Mouse (Mus musculus): ENCODE measurements around the gene Ap1m1. TPM values are rescaled to one million over a fixed set of nuclear protein-coding genes. Genes with fewer than 3 reads are reported as not detected.

Ap1m1 gene
- total RNA-seq (2021): 10 to 100 TPM; 49.4 to 49.6 TPM

DNA sequence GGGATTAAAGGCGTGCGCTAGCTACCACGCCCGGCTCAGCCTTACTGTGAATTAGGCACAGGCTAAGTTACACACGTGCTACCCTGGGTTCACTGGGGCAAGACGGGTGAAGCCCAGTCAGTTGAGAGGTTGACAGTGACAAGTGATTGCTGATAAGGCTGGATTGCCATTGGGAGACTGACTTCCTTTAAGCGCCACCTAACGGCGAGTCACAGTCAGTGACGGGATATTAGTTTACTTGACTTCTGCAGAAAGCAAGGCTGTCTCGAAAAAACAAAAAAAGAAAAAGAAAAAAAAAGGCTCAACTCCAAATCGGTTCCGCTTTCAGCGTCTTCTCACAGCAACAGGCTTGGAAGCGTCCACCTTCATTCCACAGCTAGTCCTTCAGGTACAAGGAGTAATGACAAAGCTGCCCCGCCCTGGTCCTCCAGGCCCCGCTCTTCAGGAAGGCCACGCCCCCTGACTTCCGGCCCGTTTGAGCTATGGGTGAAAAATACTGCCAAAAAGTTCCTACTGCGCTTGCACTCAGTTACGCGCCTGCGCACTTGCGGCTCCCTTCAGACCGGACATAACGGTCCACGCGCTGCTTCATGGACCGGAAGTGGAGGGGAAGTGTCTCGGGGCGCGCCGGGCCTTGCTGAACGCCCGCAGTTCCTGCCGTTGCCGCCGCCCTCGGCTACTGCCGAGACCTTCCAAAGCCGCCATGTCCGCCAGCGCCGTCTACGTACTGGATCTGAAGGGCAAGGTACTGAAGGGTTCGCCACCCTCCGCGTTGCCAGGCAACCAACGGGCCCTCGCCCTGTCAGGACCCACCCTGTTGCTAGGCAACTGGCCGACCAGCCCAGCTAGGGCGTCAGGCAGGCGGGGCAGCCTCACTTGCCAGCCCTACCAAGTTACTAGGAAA, at the start of gene Ap1m1:
Gene Ap1m1, plus strand, starts transcription at position 520 of the 904 bp plus-strand sequence.
- intact Hi-C loops (cut with DNase I): loop anchor here (5.0 to 10.0 kb wide), 3 partner anchors 62 to 485 kb away; partner anchors contain the start of gene Sin3b
- DNase-seq: peak; percentile 97

DNA sequence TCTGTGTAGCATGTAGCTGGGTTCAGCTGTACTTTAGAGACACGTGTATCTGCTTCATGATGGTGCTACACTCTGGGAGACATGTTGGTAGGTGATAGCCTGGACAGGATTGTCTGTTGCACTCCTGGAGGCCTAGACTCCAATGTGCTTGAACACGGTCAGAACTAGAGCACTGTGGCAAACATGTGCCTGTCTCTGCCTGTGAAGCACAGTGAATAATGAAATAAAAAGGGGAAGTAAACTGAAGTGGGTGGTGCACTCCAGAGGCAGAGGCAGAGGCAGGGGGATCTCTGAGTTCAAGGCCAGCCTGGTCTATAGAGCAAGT, 49.6 kb upstream of the Ap1m1 start:
- no peak for DNase-seq
- intact Hi-C loops (cut with DNase I): no loop called here

DNA sequence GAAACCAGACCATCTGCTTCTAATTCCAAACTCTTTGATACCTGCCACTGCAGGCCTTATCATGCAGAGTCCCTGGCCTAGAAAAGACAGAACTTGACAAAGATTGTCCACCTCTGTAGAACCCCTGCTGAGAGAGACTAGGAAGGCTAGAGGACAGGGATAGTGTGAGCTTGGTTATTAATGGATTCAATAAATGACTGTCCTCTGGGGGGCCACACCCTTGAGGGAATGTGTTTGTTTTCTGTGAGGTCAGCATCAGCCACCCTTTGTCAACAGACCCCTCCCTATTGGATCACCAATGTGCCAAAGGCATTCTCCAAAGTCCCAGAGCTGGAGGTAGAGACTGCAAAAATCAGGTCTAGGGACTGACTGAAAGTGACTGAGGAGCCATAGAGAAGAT, 47.8 kb upstream of the Ap1m1 start:
- intact Hi-C loops (cut with DNase I): no loop called here
- DNase-seq: no peak

DNA sequence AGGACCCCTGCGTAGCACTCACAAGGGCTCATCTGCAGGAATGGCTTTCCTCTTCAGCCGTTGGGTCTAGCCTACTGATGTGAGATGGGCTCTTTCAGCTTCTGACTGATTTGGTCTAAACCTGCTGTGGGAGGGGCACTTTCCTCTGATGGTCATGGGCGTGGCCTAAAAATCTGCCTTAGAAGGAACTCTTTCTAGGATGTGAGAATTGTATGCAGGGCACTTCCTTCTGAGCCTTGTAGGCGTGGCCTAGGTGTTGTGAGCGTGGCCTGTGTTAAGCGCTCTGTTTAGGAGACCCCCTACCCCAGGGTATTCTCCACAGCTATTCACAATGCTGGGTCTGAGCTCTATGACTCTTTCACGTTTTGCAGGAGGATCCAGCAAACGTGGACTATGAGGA, 41.8 kb upstream of the Ap1m1 start:
- intact Hi-C loops (cut with DNase I): no loop called here
- DNase-seq: no peak

DNA sequence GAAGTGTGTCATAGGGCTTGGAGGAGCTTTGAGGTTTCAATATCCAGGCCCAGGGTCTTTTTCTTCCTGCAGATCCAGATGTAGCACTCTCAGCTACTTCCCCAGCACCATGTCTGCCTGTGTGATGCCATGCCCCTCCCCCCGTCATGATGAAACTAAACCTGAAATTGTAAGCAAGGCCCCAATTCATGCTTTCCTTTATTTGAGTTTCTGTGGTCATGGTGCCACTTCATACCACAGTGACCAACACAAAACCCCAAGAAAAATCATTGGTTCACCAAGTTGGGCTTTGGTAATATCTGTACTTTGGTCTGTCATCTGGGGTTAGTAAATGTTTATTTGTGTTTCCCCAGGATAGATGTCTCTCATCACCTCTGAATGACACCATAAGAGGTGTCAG, 31.2 kb upstream of the Ap1m1 start:
- intact Hi-C loops (cut with DNase I): no loop called here
- DNase-seq: no peak

DNA sequence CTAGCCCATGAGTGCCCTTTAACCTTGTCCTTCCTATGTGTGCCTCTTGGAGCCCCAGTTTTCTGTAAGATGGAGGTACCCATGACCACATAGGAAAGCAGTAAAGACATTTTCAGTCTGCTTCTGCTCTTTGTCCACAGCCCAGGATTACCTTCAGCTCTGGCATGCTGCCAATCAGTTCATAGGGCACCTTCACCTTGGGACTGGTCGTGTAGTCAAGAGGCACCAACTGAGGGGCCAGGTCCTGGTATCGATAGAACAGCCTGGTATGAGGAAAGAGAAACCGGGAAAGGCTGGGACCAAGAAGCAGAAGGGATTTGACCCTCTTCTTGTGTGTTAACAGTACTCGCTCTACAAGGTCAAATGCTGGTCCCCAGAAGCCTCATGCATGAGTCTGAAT, 29.6 kb upstream of the Ap1m1 start:
- intact Hi-C loops (cut with DNase I): no loop called here

DNA sequence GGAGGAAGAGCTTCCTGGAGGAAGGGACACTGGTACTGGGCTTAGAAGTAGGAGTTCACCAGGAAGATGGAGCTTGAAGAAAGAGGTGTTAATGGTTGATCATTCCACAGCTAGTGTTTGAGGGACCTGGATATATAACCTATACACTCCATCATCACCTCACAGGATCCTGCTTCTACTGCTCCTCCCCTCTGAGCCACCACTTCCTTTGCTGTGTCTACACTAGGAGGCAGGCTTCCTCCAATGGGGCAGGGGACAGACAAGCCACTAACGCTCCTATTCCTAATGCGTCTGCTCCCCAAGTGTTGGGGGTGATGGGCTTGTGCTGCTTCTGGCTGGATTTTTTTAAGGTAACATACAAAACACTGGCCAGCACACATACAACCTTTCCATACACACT, 29.1 kb upstream of the Ap1m1 start:
- intact Hi-C loops (cut with DNase I): no loop called here
- DNase-seq: no peak

More for the DNA sequence above, 29.6 kb upstream of the Ap1m1 start:
- DNase-seq: no peak

DNA sequence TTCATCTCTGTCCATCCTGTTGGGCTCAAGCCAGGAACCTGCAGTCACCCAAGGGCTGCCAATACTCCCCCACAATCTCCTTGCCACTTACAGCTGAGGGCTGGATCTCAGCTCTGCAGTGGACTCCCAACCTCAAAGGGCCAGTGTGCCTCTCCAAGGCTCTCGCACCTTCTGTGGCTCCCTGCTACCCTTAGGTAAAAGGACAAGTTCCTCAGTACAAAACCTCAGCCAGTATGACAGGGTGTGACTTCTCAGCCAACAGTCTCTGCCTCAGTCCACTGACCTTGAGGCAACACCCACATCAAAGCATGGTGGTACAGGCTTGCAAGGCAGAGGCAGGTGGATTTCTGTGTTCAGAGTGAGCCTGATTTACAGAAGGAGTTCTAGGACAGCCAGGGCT, 28.0 kb upstream of the Ap1m1 start:
- intact Hi-C loops (cut with DNase I): no loop called here
- no peak for DNase-seq

DNA sequence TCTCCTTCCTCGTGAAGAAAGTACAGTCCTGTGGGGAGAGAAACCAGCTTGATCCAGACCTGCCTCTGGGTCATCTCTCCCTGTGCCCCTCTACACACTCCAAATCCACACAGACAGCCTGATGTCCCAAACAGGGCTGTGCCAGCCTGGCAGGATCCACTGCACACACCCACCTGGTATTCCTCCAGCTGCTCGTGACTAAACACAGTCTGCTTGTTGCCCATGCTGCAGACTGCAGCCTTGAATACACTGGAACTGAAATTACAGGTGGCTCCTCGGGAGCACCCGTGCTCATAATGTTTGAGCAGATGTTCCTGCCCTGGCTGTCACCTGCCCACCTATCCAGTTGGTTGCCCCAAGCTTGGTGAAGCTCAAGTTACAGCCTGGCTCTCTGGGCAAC, 27.1 kb upstream of the Ap1m1 start, which contains the start of gene Cib3:
Gene Cib3, minus strand, starts transcription at position 87 of the 400 bp plus-strand sequence.
- intact Hi-C loops (cut with DNase I): no loop called here
- no peak for DNase-seq

DNA sequence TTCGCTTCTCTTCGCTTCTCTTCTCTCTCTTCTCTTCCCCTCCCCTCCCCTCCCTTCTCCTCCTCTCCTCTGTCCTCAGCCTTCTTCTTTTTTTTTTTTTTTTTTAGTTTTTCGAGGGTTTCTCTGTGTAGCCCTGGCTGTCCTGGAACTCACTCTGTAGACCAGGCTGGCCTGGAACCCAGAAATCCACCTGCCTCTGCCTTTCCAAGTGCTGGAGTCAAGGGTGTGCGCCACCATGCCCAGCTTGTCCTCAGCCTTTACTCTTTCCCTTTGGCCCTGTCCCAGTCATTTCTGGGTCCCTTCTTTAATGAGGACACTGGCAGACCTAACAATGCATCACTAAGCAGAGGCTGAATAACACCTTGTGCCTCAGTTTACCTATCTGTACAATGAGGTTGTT, 26.3 kb upstream of the Ap1m1 start, which contains the start of gene Gm11034:
Gene Gm11034, minus strand, starts transcription at position 101 of the 400 bp plus-strand sequence.
- intact Hi-C loops (cut with DNase I): no loop called here
- no peak for DNase-seq

DNA sequence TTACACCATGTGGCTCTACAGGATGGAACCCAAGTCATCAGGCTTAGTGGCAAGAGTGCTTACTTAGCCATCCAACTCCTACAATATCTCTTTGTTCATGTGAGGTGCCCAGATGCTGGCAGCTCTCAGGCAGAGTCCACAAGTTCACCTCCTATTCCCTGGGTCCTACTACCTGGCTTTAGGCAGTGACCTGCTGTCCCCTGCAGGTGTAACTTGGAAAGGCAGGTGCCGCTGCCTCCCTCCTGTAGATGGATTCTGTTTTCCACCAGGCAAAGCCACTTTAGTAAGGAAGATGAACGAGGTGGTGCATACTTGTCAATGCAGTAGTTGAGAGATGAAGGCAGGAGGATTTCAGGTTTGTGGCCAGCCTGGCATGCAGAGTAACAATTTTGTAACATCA, 24.8 kb upstream of the Ap1m1 start:
- DNase-seq: no peak
- intact Hi-C loops (cut with DNase I): no loop called here

DNA sequence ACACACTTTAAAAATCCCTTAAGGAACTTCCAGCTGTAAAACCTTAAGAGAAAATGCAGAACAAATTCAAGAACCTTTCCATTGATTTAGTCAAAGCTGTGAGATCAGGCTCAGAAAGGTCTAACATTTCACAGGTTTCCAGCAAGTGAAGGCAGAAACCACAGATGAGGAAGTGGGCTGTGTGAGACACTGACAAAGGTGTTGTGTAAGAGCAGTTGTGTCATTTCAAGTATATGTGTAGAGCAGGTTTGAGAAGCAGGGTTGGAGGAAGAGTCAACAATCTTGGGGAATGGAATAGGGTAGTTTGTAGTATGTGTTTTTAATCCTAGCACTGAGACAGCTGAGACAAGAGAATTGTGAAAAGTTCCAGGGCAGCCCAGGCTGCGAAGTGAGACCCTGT, 23.9 kb upstream of the Ap1m1 start:
- intact Hi-C loops (cut with DNase I): no loop called here
- no peak for DNase-seq

DNA sequence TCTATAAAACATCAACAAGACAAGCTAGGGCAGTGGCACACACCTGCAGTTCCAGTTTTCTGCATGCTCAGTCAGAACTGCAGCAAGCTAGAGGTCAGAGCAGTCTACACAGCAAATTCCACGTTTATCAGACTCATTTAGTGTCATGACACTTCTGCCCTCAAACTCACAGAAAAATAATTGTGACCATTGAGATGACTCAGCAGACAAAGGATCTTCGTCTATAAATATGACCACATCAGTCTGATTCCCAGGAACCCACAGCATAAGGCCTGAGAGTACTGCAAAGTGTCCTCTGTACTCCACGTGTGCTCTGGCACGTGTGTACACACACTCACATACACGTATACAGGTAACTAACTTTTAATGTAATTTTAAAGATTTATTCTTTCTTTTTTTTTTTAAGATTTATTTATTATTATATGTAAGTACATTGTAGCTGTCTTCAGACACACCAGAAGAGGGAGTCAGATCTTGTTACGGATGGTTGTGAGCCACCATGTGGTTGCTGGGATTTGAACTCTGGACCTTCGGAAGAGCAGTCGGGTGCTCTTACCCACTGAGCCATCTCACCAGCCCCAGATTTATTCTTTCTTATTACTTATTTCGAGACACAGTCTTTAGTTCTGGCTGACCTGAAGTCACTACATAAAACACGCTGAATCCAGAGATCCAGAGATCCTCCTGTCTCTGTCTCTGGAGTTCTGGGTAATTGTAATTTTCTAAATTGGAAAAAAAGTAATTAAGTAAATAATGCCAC, 20.9 kb upstream of the Ap1m1 start:
- intact Hi-C loops (cut with DNase I): loop anchor here (1.0 kb wide), 1 partner anchor 42 kb away; no protein-coding TSS in a partner anchor
- DNase-seq: no peak

DNA sequence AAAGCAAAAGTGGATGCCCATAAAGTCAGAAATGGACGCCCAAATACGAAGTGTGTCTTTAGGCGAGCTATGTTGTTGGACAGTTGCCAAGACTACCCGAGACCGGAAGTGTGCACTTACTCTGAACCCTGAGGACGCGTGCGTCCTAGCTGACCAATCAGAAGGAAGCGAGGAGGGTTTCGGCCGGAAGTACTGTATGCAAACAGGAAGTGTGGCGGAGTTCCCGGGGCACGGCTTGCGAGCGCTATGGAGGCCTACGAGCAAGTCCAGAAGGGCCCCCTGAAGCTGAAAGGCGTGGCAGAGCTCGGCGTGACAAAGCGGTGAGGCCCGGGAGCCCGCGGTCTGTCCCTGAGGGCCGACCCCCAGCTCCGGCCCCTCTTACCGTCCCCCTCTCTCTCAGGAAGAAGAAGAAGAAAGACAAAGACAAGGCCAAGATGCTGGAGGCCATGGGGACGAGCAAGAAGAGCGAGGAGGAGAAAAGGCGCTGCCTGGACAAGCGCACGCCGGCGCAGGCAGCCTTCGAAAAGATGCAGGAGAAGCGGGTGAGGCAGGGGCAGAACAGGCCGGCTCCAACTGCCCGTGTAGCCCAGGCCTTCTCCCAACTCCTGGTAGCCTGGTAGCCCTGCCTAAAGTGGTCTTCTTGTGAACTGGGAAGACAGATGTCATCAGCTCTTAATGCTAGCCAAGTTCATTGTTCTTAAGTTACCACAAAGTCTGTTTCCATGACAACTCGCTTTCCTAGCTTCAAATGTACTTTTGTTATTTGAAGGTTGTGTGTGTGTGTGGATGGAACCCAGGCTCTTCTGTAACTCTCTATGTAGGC, 20.1 kb upstream of the Ap1m1 start, which contains the start of gene Fam32a:
Gene Fam32a, plus strand, starts transcription at position 190 of the 823 bp plus-strand sequence.
- intact Hi-C loops (cut with DNase I): loop anchor here (1.0 kb wide), 1 partner anchor 42 kb away; no protein-coding TSS in a partner anchor
- peak; percentile 82 to 84 for DNase-seq

DNA sequence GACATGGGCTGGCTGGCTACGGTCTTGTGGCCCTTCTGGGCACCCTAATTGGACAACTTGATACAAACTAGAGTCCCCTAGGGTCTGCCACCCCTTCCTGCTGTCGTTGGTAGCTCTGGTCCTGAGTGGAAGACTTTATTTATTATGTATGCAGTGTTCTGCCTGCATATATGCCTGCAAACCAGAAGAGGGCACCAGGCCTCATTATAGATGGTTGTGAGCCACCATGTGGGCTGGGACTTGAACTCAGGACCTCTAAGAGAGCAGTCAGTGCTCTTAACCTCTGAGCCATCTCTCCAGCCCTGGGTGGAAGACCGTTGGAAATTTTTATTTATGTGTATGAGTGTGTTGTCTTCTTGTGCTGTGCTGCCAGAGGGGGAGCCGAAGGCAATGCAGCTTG, 19.1 kb upstream of the Ap1m1 start:
- intact Hi-C loops (cut with DNase I): no loop called here
- no peak for DNase-seq

DNA sequence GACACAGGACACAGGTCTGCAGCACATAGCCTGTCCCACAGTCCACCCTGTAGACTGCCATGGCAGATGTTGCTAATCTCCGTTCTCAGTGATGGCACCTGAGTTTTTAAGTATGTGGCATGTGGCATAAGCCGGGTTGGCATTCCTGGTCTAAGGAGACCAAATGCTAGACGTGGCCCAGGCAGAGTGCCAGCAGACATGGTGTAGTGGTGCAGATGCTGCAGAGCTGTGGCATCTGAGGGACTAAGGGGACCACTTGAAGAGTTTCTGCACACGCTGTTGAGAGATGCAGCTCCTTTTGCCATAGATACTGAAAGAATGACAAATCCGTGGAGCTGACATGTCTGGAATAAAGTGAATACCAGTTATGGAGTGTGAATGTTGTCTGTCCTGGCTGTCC, 17.2 kb upstream of the Ap1m1 start:
- intact Hi-C loops (cut with DNase I): no loop called here

DNA sequence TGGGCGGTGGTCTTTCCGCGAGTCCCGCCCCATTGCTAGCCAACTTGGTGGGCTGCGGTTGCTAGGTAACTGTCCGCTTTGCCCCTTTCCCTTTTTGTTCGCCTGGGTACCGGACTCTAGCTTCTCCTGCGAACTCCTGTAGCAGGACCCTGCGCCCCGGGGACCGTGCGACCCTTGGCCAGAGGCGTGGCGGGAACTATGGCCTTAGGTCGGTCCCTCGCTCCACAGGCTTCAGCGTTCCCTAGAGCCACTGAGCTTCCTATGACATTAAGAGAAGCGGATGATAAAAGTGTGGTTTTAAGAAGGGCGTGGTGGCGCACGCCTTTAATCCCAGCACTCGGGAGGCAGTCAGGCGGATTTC, 565 bp downstream of the Ap1m1 start:
- DNase-seq: no peak
- intact Hi-C loops (cut with DNase I): loop anchor here (5.0 to 10.0 kb wide), 3 partner anchors 63 to 484 kb away; partner anchors contain the start of gene Sin3b

More for the DNA sequence above, 17.2 kb upstream of the Ap1m1 start:
- DNase-seq: no peak

DNA sequence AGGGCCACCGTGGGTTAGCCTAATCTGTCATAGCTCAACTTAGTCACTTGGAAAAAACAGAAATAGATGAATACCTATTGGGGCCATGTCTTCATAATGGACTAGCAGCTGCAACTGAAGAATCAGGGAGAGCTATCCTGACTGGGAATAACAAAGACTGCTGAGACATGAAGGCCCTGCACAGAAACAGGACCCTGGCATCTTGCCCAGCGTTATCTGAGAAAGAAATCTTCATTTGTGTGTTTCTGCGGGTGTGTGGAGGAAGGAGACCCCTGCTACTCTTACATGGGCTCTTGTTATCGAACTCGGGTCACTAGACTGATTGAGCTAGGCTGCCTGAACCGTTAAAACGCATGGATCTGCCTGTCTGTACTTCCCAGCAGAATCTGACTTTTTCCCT, 1.1 kb downstream of the Ap1m1 start:
- DNase-seq: no peak
- intact Hi-C loops (cut with DNase I): loop anchor here (5.0 to 10.0 kb wide), 3 partner anchors 64 to 484 kb away; partner anchors contain the start of gene Sin3b

DNA sequence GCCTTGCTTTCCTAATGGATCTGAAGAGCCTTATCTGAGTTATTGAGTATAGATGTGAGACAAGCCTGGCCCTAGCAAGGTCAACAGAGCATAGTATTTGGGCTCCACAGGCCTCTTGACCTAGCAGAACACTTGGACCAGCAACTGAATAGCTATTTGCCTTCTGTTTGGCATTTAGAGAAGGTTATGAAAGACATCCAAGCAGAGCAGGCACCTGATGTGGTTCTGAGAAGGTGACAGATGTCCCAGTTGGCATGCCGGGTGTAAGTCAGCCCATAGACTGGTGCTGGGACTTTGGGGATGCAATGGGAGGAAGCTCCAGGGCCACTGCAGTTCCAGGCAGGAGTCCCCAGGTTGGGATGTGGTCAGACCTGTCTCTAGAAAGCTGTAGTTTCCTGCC, 2.4 kb downstream of the Ap1m1 start:
- intact Hi-C loops (cut with DNase I): loop anchor here (5.0 to 10.0 kb wide), 3 partner anchors 65 to 483 kb away; partner anchors contain the start of gene Sin3b
- no peak for DNase-seq

DNA sequence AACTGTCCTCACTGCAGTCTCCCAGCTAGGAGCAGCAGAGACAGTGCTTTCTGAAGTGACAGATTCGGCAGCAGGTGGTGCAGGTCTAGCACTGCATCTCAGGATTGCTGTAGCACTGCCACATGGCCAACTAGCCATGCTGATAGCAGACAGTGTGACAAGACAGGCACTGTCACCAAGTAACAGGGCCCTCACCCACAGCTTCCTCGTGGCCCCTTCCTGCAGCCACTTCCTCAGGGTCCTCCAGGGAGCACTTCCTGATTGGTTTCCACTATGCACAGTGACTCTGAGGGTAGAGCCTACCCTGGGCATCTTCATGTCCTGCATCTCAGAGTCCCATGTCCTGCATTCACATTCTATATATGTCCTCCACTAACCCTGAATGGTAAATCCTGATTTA, 4.8 kb downstream of the Ap1m1 start:
- intact Hi-C loops (cut with DNase I): loop anchor here (5.0 to 10.0 kb wide), 3 partner anchors 67 to 480 kb away; partner anchors contain the start of gene Sin3b
- no peak for DNase-seq
